Mouse (Mus musculus): ENCODE results near the gene Aldh3b2.

- no peak for TF ChIP-seq FLI1 (IDR thresholded peaks at IDR 0.05; ENCODE audit: low read length)
- no peak for TF ChIP-seq GATA1 (IDR thresholded peaks at IDR 0.05; ENCODE audit: borderline replicate concordance, low read length)
Measured at GRCm38 (mm10) chr19:4023185-4023584, 51.1 kb downstream of the Aldh3b2 start.
